Mouse (Mus musculus) brain, embryonic 18.5 days (tissue): ENCODE results near the gene Asphd2.
"Not testable (repeated sequence)": the region's sequence is repeated elsewhere in the genome, so short reads cannot be mapped to it uniquely, and the experiment has no call there.

Source experiments
- DNase-seq: peaks from one replicate; pipeline ENCODE4 v3.0.0-alpha.2; 2012; ENCODE audit warnings: low read depth, low spot score

Asphd2 gene

DNA sequence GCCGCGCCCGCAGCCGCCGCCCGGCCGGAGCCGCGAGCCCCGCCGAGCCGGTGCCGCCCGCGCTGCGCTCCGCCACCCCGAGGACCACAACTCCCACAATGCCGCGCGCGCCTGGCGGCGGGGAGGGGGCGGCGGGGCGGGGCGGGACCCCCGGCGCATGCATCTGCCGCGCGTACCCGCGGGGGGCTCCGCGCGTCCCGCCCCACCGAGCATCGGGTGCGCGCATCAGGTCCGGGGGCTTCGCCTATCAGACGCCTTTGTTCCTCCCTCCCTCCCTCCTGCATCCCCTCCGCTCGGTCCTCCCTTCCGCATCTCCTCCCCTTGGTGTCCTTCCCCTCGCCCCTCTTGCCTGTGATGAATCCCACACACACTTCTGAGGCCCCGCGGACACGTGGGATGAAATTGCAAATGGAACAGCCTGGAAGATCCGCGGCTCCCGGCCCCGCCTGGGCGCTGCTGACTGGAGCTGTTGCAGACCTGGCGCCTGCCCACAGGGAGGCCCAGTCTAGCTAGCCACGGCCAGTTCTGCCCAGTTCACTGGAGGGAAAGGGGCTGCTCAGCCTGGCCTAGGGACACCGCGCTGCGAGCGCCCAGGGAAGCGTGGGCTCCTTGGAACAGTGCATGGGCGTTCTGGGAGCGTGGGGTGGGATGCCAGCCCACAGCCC, at the start of gene Asphd2:
TSS of gene Asphd2 (minus strand) at position 88 of the 665 bp plus-strand sequence.
- DNase-seq, result peak; percentile 83

GRCm38 (mm10) chr5:112438535-112438934, 43.9 kb upstream of the Asphd2 start:
- no peak for DNase-seq

DNA sequence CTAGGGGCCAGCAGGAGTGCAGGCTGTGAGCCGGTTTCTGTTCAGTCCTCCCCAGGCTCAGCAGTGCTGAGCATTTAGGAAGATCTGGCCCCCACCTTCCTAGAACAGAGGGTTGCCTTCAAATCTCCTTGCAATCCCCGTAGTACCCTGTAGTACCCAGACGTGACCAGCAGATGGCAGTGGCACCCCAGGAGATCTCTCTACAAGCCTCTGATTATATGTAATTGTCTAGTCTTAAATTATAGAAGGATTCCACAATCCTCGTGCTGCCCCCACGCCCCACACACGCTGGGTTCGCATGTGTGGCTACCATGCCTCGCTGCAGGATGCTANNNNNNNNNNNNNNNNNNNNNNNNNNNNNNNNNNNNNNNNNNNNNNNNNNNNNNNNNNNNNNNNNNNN, 38.3 kb upstream of the Asphd2 start:
- no peak for DNase-seq

DNA sequence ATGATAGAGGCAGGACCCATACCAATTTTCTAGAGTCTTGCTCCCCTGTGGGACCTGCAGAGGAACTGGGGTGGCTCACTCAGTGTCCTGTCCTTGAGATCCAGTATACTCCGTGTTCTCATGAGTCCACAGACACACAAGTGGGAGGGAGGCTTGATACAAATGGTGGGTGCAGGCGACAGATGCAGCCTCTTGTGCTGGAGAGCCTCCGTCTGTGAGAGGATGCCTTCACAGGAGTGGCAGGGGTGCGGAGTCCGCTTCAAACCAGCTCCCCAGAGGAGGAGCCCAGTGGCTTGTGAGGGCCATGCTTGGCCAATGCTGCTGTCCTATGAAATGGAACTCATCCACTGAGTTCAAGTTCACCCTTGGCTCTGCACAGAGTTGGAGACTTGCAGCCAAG, 37.4 kb upstream of the Asphd2 start:
- DNase-seq, result no peak

GRCm38 (mm10) chr5:112431120-112431775, 36.6 kb upstream of the Asphd2 start:
- no peak for DNase-seq

DNA sequence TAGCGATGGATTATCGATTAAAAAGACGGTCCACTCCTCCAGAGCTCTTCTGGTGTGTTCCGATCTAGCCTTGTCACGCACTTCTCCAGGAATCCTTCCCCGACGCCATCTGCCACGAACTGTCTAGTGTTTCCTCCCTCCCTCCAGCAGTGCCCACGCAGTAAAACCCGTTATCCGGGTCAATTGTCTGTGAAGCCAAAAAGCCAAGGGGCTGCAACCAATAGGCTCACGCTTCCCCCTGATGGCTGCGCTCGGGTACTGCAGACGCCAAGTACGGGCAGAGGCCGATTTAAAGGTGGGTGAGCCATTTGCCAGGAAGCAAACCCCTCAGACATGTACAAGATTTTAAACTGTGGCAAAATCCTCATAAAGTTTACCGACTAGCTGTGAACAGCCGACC, 34.3 kb upstream of the Asphd2 start:
- no peak for DNase-seq

- no peak for DNase-seq
Observed at GRCm38 (mm10) chr5:112427283-112427682, 32.6 kb upstream of the Asphd2 start.

- no peak for DNase-seq
Observed at GRCm38 (mm10) chr5:112426635-112427034, 32.0 kb upstream of the Asphd2 start.

DNA sequence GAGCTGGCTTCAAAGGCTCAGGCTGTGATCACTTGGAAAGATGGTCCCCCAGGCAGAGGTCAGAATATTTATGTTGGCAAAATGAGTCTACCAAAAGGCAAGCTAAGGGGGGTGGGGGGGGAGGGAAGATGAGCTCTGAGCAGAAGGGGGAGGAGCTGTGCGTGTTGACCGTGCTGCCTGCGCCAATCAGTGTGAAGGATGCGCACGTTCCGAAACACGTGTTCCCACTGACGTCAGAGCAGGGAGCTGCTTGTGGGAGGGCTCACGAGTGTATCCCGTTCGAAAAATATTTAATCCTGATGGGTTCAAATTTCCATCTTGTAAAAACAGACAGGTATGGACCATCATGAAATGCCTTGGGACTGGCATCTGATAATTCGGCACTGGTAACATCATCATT, 24.9 kb upstream of the Asphd2 start:
- no peak for DNase-seq

- DNase-seq, result no peak
Observed at GRCm38 (mm10) chr5:112418023-112418422, 23.4 kb upstream of the Asphd2 start.

- no peak for DNase-seq
Observed at GRCm38 (mm10) chr5:112416673-112417072, 22.0 kb upstream of the Asphd2 start.

DNA sequence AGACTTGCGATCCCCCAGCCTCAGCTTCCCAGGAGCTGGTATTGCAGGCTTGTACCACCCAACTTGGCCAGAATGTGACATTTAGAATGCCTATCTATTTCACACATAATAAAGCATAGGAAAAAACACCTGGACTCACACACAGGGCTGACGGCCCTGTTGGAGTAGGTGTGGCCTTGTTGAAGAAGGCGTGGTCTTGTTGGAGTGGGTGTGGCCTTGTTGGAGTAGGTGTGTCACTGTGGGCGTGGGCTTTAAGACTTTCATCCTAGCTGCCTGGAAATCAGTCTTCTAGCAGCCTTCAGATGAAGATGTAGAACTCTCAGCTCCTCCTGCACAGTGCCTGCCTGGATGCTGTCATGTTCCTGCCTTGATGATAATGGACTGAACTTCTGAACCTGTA, 18.1 kb upstream of the Asphd2 start:
- not testable (repeated sequence) for DNase-seq

DNA sequence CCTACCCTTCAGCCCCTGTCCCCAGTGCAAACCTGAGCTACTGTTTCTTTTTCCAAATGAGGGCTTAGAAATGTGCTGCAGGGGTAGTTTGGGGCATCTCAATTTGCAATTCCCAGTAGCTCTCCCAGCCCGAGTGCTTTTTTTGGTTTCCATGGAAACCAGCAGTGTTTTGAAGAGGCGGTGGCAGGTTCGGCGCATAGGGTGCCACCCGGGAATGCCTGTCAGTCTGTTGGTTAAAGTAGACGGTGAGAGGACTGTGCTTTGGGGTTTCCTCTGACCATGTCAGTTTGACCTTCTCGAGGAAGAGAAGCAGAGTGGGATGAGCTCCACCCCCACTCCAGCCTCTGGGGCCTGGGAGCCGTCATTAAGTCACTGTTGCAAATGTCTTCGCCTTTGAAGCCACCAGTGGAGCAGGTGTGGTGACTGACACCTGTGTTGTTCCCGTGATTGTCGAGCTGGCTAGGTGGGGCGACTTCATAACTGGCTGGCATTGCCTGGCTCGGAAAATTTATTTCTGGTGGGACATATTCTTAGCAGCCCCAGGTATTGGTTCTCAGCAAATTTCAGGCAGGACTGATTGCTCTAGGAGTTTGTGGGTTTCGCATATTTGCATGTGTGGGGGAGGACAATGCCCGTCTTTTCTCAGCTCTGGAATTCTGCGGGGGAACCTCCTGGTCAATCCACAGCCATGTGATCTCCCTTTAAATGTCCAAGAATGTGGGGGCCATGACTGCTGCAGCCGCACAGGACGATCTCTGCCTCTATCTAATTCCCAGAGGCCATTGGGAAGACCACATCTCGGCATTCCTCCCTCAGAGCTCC, 17.1 kb upstream of the Asphd2 start:
- DNase-seq, result no peak

DNA sequence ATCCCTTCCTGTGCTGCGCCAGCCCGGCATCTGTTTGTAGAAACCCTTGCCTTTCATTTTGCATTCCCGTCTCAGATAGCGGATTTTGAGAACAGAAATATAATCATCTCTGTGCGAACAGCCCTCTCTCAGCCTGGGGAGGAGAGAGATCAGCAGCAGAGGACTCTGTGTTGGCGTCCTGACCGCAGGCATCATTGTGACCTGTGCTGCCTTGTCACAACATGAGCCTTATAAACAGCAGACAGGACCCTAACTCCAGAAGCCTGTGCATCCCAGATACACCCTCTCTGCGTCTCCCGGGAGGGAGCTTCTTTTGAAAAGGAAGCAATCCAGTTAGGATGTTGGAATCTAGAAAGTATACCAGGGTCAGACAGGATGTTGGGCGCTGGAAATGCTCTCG, 16.4 kb upstream of the Asphd2 start:
- DNase-seq, result no peak

DNA sequence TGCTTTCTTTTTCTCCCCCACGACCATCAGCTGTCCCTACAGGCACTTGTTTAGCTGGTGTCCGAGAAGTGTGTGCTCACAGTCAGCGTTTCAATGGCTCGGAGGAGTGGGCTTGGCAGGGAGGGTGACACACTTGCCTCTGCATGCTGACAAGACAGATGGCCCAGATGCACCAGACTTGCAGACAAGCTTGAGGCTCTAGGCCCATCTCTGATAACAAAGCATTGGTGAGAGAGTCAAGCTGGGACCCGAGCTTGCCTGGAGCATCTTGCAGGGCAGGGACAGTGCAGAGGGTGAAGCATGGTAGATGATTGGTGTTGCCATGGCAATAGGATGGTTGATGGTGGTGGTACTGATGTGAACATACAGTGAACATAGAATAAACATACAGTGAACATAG, 14.6 kb upstream of the Asphd2 start:
- DNase-seq, result no peak

DNA sequence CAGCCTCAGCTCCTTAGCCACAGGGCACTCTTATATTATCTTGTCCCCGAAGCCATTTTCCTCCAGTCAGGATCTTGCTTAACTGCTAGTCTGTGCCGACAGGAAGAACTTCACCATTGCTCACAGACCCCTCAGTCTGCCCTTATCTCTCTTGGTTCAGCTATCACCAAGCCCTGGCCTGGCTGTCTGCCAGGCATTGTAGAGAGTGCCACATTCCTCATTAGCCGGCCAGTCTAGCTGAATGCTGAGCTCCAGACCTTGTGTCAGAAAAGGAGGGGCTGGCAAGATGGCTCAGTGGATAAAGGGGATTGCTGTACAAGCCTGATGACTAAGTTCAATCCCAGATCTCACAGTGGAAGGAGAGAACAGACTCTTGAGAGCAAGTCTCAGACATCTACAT, 11.4 kb upstream of the Asphd2 start:
- no peak for DNase-seq

- DNase-seq, result no peak
Observed at GRCm38 (mm10) chr5:112402437-112402836, 7.8 kb upstream of the Asphd2 start.

DNA sequence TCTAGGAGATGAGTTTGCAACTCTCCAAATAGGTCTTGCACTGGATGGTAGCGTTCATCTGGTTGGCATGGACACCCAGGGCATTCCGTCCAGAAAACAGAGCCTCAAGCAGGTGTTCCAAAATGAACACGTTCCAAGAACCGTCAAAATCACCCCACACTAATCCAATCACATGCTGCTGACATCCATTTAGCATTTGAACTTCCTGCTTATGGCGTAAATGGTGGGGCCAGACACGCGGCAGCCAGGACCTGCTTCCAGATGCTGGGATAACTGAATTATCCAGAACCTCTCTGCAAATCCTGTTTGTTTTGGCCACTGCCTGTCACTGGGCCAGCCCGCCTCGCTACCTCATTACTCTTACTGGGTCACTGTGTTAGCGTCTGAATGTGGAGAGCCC, 4.6 kb upstream of the Asphd2 start:
- DNase-seq, result no peak

GRCm38 (mm10) chr5:112396066-112396465, 1.4 kb upstream of the Asphd2 start:
- DNase-seq, result no peak

DNA sequence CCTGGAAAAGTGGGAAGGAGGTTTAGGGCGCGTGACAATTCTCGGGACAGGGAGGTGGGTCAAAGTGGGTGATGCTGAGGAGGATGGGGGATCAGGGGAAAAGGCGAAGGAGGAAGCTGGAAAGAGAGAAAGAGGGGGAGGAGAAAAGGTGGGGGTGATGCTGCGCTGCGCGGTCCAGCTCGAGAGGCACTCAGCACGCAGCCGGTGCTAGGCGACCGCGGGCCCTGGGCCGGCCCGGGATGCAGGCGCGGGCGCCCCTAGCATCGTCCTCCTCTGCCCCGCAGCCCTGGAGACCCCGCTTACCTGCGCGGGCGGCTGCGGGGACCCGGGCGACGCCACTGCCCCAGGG, 277 bp downstream of the Asphd2 start:
- no peak for DNase-seq

- no peak for DNase-seq
Observed at GRCm38 (mm10) chr5:112393741-112394414, 788 bp downstream of the Asphd2 start.

- no peak for DNase-seq
Observed at GRCm38 (mm10) chr5:112391676-112392323, 2.9 kb downstream of the Asphd2 start.
